Mouse (Mus musculus) thymus, postnatal 36 days (tissue): ENCODE data around the gene Enho.
"Not testable (repeated sequence)": the region's sequence is repeated elsewhere in the genome, so short reads cannot be mapped to it uniquely, and the experiment has no call there.

ENCODE experiments used
- DNase-seq, 2 experiments: peaks; one replicate each; pipeline ENCODE4 v3.0.0; 2022; ENCODE audit warnings: mixed read lengths in 2 of 2

The Enho gene

DNA sequence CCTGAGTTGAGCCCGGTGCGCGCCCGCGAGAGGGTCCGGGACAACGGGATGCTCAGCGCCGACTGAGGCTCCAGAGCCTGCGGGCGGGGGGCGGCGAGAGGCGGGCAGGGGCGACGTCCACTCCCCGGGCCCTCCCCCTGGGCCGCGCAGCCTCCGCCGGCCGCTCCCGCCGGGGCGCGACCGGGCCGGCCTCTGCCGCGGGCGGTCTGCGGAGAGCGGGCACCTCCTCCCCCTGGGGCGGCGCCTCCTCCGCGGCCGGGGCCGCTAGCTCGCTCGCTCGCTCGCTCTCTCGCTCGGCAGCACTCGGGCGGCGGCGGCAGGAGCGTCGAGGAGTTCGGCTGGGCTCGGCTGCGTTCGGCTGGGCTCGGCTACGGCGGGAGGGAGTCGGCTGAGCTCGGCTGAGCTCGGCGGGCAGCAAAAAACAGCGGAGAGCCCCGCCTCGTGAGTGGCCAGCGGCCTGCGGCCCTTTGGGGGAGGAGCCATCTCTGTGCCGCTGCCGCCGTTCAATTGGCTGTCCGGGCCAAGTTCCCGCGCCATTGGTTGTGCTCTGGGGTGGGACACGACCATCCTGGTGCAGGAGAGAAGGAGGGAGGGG lies at the start of gene Enho:
Gene Enho, minus strand, starts transcription at position 412 of the 595 bp plus-strand sequence.
- DNase-seq: peak; percentile 86 to 89

DNA sequence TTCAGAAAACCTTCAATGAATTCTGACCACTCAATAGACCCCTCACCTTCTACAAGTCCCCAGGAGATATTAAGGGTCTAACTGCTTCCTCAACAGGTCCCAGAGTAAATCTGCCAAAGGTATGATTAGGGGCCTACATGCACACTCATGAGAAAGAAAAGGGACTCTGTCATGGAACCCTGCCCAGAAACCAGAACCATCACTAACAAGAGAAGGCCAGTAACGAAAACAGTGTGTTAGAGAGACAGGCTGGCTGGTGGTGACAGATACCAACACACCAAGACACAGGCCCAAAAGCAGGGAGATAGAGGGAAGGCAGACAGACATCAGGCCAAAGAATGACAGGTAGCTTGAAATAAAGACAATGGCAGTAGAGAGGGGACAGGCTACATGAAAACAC lies 48.4 kb upstream of the Enho start:
- DNase-seq: not testable (repeated sequence)

DNA sequence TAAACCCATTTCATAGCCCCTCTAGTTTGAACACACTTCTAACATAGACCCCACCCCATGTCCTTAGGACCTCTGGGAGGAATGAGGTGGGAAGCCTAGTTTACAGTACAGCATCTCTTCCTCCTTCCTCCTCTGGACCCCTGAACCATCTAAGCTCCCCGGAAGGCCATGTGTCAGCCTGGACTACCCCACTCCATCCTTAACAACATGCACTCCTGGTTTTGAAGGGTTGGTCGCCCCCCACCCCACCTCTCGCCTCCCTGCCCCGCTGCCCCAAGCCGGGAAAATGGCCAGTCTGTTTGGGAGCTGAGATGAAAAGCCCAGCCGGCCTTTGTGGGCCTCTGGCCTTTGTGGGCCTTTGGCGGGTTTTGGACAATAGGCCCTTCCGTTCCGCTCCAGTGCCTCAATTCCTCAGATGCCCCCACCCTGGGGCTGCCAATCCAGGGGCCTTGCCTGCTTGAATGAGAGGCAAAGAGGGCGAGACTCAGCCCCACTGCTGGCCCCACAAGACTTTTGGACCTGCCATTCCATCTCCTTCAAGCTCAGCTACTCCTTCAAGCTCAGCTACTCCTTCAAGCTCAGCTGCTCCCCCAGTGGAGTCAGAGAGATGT lies 45.9 kb upstream of the Enho start:
- not testable (repeated sequence) for DNase-seq

DNA sequence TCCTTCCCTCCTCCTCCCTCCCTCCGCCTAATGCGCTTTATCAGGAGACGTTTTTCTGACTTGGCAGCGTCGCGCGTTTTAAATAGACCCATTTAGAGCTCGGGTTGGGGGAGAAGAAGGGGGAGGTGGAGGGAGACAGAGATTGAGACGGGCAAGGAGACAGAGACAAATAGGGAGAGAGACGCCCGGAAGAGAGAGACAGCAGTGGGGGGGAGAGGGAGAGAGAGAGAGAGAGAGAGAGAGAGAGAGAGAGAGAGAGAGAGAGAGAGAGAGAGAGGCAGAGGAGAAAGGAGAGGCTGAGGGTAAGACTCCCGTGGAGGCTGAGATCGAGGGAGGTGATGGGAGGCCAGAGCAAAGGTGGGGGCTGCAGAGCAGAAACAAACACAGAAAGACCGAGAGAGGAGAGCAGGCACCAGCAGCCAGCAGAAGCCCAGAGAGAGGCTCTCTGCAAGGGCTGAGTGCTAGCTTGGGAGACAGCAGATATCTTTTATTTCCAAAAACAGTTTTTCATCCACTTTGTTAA lies 44.9 kb upstream of the Enho start:
- not testable (repeated sequence) for DNase-seq

DNA sequence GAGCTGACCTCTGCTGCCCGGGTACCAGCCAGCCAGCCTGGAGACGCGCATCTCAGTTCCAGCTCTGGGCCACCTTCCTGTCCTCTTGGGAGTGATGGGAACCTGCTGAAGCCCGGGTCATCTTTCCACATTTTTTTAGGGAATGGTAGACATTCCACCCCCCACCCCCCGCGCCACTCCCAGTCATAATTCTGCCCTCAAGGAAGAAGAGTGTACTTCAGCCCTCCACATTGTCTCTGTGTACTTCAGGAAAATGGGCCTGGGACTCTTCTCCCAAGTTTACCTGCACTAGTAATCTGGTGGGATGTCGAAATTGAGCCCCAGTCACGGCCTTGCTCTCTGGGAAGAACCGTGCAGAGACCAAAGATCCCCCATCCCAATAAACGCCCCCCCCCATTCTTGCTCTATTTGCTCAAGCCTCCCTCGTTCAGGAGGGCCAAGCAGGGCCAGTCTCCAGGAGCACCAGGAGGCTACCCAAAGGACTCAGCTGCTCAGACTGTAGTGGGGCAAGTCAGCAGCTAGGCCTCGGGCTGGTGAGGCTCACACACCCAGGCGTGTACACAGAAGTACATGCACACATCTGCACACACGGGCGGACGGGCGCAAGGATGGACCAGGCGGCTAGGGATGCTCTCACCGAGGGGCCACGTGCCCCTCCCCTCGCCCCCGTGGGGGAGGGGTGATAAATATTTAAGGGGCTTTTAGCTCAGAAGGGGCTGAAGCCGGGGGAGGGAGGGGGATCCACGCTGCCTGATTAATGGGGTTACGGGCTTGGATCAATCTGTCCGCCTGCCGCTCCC lies 44.2 kb upstream of the Enho start:
- DNase-seq: not testable (repeated sequence)

DNA sequence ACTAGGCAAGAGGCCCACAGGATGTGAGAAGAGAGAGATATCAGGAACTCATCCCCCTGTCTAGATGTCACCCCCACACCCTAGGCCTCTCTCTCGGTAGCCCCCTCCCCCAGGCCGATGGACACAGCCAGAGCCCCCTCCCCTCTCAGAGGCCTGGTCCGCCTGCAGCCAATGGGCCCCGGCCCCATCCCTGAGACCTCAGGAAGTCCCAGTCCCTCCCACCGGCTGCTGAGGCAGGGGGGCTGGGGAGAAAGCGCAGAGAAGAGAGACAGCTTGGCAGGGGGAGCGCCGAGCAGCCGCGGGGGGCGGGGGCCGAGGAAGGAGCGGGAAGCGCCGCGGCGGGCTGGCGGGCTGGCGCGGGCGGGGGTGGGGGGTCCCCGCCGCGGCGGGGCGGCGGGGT lies 43.2 kb upstream of the Enho start:
- not testable (repeated sequence) for DNase-seq

DNA sequence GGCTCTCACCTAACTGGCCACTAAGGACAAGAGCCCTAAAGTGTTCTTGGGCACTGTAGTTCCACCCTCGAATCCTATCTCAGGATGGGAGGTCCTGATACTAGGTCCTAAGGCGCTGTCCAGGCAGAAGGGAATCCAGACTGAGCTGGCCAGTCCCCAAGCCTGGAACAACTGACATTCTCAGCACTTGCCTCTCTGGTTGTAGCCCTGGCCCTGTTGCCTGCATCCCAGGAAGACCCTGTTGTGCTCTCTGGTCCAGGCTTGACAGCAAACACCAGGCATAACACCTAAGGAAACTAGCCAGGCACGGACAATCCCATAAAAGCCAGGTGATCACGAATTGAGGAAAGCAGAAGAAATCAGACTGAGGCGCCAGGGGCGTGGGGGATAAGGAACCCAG lies 42.7 kb upstream of the Enho start:
- DNase-seq: no peak

DNA sequence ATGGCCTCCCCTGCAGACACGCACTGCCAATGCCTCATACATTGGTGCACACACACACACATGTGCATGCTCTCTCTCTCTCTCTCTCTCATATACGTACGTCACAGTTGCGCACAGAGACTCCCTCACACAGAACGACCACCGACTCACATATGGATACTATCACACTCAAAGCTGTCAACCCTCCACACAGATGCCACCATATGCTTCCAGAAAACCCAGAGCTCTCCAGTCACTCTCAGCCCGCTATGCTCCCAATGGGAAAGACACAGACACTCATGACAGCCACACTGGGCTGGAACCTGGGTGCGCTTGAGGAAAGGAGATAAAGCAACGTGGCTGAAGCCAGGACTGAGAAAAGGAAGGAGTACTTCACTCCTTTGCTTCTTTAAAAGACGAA lies 41.8 kb upstream of the Enho start:
- DNase-seq: no peak

DNA sequence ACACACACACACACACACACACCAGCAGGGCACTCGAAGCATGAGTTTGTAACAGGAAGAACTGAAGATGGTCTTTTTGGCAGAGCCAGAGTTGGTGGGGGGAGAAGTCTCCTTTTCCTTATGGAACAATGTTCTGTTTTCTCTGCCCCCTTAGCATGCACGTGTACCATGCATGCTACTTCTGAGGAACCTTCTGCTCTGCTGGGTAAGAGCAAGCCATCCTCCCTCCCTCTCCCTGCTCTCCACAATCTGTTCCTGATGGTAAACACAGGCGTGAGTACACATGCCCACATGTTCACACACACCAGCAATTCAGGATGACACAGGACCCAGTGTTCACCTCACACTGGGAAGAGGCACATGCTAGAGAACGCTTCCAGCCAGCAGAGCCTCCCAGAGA lies 41.1 kb upstream of the Enho start:
- no peak for DNase-seq

DNA sequence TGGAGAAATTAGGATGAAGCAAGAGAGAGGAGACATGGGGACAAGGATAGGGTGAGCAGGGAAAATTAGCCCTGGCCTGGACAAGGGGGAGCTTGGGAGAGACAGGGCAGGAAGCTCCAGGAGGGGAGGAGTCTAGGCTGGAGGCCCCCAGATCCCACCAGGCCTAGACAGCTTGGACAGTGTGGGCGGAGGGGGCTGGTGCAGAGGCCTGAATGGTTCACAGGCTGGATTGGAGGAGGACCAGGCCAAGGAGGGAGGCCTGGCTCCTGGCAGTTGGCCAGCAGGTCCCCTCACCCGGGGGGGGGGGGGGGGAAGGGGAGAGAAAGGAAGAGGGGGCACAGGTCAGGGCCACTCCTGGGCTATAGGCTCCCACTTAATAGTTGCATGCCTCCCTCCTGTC lies 39.2 kb upstream of the Enho start:
- DNase-seq: no peak

DNA sequence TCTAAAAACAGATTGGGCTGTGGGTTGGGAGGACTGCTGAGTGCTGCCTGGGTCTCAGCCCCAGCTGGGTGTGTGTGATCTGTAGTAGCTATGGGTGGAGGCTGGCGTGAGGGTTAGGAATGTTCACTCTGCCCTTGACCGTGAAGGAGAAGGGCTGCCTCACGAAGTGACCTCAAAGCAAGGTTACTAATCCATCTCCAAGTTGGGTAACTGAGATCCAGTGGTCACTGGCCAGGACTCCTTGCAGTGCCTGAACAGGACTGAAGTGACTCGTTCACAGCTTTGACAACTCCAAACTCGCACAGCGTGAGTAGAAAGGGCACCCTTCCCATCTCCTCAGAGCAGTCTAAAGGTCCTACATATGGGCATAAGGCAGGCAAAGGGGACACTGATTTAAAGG lies 38.7 kb upstream of the Enho start:
- no peak for DNase-seq

DNA sequence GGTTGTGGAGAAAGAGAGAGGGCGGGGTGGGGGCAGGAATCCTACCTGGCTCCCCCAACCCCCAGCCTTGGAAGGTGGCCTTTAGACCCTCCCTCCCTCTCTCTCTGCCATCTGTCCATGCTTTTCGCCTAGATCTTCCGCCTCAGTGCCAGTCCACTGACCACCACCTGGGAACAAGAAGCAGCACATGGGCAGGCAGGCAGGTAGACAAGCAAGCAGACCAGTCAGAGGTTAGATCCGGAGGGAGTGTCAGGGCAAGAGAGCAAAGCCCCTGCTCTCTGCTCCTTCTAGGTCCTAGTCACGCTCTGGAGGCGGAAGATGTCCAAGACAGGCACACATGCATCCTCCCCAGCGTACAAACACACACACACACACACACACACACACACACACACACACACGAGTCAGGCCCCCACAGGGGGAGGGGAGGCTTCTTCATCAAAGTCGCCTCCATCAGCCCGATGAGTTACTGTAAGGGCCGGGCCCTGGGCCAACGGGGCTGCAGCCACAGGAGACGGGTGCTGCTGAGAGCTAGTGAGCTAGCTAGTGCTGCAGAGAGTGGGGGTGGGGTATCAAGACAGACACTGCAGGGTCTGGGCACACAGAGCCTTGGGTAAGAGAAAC lies 37.0 kb upstream of the Enho start:
- no peak for DNase-seq

DNA sequence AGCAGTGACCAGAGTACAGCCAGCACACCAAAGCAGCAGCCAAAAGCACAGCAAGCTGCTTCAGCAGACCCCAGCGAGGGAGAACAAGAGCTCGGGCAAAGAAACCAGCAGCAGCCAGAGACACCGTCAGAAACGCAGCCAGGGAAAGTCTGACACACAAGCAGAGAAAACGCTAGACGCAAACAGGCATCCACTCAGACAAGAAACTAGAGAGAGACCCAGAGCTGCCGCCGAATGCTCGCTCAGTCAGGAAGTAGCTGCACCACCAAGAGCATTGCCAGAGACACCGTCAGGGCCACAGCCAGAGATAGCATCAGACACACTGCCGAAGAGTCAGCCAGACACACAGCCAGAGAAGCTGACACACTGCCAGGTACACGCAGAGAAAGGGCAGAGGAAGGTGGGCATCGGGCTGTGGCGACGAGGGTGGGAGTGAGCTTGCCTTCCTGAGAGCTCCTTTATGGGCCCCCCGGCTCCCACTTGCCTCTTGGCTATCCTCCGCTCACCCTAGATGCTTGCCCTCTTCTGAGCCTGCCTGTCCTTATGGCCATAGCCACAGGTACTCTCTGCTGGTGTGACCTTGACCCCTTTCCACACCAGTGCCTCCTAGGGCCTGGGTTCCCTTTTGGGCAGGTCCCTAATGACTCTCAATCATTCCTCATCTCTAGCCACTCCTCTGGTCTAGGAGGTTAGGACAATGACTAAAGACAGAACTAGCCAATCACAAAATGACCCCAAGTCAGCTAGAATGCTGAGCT lies 36.3 kb upstream of the Enho start:
- no peak for DNase-seq

DNA sequence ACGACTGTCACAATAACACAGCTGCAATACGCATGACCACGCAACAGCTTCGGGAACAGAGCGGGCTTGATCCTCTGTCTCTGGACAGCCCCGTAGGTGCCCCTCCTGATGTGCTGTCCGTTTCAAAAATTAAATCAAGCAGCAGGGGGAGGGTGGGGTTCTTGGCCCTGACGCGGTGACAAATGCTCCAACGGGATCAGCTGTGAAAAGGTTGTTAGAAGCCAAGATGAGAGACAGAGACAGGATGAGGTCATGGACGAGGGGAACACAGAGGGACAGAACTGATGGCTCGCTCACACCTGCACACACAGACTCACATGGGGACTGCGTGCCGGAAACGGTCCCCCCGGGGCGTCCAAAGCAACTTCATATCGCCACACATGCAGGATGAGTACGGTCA lies 33.1 kb upstream of the Enho start:
- DNase-seq: no peak

DNA sequence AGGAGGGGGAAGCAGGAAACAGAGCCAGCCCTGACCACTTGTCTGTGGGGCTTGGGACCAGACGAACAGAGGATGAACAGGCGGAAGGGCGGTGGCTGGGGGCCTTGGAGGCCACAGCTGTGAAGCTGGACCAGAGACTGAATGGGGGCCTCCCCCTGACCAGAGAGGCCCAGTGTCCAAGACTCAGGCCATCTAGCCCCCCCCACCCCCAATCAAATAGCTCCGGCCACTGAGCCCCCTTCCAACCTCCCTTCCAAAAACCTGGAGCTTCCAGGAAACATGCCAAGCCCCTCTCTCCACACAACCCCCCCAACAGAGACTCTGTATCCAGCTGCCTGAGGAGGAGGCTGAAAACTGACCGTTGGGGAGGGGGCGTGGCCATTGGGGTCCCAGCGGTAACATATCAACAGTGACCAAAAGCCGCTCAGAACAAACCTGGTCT lies 32.4 kb upstream of the Enho start:
- DNase-seq: no peak

DNA sequence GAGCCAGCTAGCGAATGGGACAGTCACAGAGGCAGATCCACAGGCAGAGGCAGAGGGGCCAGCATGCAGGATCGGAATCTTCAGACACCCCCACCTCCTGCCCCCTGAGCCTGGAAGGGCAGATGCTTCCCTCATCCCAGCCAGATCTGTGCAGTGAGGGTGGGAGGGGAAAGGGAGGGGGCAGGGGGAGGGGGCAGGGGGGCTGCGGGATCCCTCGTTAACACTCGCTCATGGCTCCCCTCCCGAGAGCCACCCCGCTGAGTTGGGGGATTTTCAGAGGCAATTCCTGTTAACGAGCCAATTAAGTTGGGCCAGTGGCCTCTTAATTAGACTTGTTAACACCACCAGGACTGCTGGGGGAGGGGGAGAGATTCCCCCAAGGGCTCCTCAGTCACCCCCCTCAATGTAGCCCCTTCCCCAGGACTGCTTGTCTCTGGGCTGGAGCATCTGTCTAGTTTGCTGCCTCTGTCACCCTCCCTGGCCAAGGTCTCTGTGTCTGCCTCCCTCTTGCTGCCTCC lies 31.9 kb upstream of the Enho start:
- DNase-seq: no peak

DNA sequence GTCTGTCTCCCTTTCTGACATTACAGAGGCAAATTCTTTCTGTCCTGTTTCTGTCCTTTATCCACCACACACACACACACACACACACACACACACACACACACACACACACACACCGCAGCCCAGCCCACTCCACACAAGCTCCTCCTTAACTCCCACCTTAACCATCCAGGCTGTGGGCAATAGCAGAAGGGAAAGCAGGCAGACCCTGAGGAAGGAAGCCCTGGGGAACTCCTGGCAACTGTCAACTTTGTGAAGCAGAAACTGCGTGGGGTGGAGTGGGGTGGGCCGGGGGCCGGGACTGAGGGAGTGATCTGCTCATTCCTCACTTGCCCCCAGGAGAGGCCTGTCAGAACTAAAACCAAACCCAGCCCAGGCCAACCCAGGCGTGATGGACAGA lies 31.4 kb upstream of the Enho start:
- DNase-seq: no peak

DNA sequence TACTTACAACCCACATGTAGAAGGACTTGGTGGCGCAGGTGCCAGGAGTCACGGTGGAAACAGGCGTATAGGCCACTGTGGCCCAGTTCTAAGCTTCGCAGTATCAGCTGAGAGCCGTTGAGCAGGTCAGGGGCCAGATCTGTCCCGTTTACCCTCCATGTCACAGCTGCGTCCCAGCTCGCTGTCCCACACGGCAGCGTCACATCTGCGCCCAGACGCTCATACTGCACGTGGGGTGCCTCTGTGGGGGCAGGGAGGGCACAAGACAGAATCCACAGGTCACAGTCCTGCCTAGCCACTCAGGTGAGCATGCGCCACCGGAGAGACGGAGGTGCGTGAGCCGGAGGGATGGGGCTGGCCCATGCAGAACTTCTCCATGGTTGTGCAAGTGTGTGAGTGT lies 30.7 kb upstream of the Enho start:
- no peak for DNase-seq

DNA sequence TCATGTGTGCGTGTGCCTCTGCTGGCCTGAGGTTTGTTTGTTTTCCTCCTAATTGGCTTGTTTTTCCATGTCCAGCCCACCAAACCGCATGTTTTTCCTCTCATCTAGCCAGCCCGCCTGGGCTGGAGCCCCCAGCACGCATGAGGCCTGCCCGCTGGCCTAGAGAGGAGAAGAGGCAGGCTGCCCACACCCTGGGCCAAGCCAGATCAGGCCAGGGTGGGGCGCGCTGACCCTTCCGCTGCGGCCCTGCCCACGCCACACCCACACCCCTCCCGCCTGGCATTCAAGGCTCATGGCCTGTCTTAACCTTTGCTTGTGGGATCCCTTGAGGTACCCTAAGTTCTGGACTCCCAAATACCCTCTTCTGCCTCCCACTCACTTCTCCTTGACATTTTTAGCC lies 26.5 kb upstream of the Enho start:
- no peak for DNase-seq

DNA sequence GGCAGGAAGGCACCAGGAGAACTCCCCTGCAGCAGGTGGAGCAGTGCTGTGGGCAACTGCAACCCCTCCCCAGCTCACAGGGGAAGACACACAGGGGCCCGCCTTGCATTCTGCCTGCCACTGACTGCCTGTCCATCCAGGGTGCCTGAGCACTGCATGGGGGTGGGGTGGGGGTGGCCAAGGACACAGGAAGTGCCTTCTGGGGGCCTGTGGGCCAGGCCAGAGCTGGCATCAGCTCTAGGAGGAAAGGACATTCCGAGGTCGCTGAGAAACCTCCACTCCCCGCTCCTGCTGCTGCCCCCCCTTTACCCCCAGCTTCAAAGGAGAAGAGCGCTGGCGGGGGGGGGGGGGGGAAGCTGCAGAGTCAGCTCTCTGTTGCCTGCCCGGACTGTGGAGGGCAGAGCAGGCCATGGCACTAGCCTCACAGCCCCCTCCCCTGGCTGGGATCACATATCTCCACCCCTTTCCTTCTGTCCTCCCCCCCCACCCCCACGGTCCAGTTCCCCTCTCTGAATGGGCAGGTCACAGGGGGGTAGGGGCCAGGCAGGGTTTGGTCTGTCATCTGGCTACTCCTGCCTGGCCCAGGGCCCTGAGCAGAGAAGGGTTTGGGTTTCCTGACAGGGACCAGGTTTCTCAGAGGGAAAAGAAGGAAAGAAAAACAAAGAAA lies 25.0 kb upstream of the Enho start:
- DNase-seq: no peak

DNA sequence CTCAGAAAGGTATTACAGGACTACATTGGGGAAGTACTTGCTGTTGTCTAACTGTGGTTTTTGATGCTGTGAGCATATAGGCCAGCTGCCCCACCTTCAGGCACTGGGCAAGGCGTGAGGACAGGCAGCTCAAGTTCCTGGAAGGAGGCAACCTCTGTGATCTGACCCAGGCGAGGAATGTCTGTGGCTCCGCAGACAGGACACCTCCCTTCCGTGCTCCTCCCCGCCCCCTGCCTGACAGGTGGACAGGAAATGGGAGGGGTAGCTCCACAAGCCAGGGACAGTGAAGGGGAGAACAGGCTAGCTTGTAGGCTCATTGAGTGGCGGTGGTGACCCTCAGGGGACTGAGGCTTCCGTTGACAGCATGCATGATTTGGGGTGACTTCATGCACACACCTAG lies 24.4 kb upstream of the Enho start:
- DNase-seq: no peak

DNA sequence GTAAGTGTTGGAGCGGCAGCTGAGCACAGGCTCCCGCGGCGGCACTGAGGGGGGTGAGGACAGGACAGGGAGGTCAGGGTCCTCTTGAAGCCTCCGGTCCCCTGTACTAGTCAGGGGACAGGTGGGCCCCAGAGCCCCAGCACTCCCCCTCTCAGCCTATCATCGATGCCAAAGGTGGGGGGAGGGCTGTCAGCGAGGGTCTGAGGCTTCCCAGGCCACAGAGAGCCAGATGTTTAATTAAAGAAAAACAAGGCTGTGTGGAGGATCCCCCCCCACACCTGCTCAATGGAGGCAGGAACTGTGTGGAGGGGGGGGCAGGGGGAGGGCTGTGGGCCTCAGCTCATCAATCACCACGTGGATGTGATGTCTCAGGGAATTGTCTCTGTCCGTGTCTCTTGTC lies 23.5 kb upstream of the Enho start:
- no peak for DNase-seq
